Mouse (Mus musculus): ENCODE measurements around the gene Igsf11.

Igsf11 gene

DNA sequence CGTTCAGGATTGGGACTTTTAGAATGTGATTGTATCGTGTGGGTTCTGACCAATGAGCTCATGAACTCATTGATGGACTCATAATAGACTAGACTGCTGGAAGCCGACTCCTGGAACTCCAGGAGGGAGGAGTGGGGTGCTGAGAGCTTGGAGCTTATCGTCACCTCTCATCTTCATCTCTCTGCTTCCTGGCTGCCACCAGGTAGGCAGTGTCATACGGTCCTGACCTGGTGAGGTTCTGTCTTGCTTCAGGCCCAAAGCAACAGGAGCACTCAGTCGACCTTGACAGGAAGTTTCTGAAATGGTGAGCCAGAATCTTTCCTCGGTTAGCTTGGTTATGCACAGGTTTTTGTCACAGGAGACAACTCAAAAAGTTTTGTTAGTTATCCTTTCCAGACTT, at the start of gene Igsf11:
TSS of gene Igsf11 (plus strand) at position 301 of the 400 bp plus-strand sequence.
- DNase-seq: no peak

- no peak for DNase-seq
These were observed 34.2 kb upstream of the Igsf11 start for GRCm38 (mm10) chr16:38858120-38858749.

DNA sequence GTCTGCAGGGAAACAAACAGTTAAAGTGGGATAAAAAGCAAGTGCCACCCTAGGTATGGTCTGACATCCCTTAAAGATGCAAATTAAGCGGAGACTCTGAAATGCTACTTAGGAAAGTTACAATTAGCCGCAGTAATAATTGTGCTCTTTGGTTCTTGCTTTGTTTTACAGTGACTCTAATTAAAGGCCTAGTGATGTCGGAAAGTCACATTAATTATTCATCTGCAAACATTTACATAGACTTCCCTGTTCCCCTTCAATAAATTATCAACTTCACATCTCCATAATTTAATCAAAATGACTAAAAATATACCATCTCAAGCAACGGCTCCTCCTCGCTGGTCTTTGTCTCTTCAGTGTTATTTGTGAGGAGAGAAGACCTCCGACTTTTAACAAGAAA, 31.9 kb upstream of the Igsf11 start:
- no peak for DNase-seq

GRCm38 (mm10) chr16:38864358-38864757, 28.1 kb upstream of the Igsf11 start:
- no peak for DNase-seq

GRCm38 (mm10) chr16:38873231-38873630, 19.2 kb upstream of the Igsf11 start:
- no peak for DNase-seq

DNA sequence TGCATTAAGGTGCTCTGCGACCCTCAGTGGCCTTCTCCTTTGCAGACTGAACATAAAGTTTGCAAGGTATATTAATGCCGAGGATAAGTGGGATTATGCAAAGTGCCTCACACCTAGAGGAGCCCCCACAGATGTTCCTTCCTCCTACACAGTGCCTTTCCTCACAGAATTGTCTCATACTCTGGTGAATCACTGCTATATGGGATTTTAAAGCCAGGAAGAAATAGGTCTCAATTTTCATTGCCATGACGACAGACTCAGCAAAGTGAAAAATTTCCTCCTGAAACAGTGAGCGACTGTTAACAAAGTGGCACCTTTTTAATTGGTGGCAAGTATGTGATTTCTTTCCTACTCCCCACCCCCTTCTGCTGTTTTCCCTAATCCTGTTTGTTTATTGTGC, 18.0 kb upstream of the Igsf11 start:
- no peak for DNase-seq

GRCm38 (mm10) chr16:38898816-38899425, 6.5 kb downstream of the Igsf11 start:
- DNase-seq: no peak

DNA sequence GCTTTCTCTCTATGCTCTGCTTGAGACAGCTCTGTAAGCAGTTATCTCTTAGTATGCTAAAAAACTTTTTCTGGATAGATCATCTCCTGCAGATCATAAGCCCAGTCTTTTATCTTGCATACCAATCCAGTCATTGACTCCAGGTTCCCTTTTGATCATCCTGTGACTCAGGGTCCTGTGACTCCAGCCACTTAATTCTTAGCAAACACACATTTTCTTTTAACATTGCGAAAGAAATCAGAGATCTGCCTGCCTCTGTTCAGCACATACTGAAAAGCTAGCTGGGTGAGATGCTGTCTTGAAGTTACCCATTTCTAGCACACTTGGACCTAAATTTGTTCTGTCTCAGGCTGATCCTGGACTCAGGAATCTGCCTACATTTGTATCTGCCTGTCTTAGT, 7.6 kb downstream of the Igsf11 start:
- DNase-seq: no peak

GRCm38 (mm10) chr16:38902111-38902778, 9.8 kb downstream of the Igsf11 start:
- DNase-seq: peak; percentile 67 to 85

GRCm38 (mm10) chr16:38903020-38903419, 10.5 kb downstream of the Igsf11 start:
- DNase-seq: no peak

GRCm38 (mm10) chr16:38904202-38904601, 11.7 kb downstream of the Igsf11 start:
- DNase-seq: no peak

DNA sequence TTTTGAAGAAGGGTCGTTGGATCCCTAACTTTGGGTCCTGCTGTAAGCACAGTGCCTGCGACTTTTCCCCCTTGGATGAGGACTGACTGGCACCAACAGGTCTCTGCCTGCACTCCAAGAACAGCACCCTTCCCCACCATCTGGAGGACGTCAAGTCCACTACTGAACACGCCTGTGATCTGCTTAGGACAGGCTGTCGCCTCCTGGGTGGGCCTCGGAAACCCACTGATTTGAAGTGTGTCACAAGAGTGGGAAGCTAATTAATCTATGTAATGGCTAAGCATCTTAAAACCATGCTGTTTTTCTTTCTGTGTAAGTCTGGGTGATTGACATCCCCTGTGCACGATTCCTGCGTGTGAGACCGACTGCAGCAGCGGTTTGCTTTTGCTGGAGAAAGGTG, 13.4 kb downstream of the Igsf11 start:
- no peak for DNase-seq

DNA sequence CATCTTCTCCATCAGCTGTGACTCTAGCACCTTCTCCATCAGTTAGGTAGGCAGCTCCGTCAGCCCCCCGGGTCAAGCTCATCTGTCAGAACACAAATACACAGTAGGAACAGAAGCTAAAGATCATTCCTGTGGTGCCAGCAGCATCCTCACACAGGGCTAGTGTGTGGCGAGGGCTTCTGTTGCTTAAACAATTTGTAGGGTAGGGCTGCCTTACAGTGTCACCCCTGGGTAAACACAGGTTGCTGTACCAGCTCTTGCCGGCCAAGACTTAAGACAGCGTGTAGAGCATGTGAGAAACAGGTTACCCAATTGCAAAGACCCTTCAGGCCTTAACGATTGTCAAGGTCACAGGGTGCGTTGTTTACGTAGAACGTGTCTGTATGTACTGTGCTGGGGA, 15.8 kb downstream of the Igsf11 start:
- DNase-seq: no peak

- no peak for DNase-seq
These were observed 17.0 kb downstream of the Igsf11 start for GRCm38 (mm10) chr16:38909506-38909905.

GRCm38 (mm10) chr16:38910088-38910487, 17.6 kb downstream of the Igsf11 start:
- DNase-seq: no peak

- DNase-seq: no peak
These were observed 23.0 kb downstream of the Igsf11 start for GRCm38 (mm10) chr16:38915451-38915850.

DNA sequence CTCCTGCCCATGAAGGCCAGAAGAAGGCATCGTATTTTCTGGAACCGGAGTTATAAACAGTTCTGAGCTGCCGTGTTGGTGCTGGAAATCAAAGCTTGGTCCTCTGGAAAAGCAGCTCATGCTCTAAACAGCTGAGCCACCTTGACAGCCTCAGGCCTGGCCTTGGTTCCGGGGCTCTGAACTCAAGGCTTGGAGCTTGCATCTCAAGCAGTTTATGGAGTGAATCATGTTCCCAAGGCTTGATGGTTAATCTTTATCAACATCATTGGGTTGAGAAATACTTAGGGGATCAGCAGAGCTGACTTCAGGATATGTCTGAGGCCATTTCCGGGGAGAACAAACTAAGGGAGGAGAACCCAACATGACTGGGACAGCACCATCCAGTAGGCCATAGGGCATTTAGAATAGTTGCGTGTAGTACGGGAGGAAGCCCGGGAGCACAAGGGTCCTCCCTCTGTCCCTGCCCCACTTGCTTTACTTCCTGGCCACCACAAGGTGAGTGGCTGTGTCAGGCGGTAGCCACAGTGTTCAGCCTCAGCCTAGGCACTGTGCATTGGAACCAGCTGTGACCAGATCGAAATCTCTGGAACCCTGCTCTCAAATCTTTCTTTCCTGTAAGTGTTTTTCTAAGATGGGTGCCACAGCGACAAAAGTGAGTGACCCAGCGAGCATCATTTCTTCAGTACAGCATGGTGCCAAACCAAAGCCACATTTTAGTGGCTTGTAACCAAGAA, 23.7 kb downstream of the Igsf11 start:
- DNase-seq: no peak

GRCm38 (mm10) chr16:38916885-38917284, 24.4 kb downstream of the Igsf11 start:
- DNase-seq: no peak

DNA sequence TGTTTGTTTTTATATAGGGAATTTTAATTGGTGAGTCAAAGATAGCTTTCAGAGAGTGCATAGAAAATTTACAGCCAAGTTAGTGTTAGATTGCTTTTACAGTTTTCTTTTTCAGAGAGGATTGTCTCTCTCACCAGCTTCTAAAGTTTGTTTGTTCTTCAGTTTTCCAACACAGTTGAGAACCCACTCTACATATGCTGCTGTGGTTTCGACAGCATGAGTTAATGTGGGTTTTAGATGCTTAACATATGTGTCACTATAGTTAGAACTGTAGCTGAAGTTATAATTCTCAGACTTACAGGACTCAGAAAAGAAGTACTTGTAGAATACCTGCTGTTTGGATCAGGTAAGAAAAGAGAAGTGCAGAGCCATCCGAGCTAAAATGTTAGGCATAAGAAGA, 25.6 kb downstream of the Igsf11 start:
- DNase-seq: no peak

- DNase-seq: no peak
These were observed 28.0 kb downstream of the Igsf11 start for GRCm38 (mm10) chr16:38920488-38920887.

DNA sequence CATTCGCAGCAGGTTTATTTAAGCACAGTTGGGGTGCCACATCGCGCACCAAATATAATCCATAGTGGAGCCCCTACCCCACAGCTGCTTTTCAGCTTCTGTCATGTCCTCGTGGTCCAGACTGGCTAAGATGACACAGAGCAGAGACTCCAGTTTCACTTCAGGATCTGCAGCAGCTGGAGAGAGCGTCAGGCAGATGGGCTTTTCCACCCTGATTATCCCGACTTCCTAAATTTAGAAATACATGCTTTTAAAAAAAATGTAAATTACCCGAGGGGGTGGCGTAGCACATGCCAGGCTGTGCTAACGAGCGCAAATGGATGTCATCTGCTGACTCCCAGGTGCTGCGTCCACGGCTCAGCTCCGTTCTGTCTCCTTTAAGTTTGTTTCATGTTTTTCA, 32.5 kb downstream of the Igsf11 start:
- no peak for DNase-seq

- DNase-seq: no peak
These were observed 36.3 kb downstream of the Igsf11 start for GRCm38 (mm10) chr16:38928760-38929159.

DNA sequence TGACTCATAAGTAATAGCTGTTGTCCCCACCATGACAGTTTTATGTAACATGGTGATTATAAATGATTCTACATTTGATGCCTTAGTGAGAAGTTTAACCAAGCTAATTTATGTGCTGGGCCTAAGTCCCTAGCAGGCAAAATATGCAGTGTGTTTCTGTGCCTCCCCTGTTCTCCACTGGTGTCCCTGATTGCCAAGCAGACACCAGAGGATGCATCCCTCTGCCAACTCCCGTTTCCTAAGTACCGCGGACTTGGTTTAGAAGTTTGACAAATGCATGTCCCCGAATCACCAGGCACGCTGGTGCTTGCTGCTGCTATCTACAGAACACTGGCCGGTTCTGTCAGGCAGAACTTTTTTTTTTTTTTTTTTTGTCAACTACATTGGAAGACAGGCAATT, 39.0 kb downstream of the Igsf11 start:
- no peak for DNase-seq

- DNase-seq: no peak
These were observed 48.3 kb downstream of the Igsf11 start for GRCm38 (mm10) chr16:38940805-38941204.

Measured in spleen, adult 18-20 months (tissue).